ENCODE assay signal across 9 mouse cellular contexts in genomic region chr2:130176820-130177219, GRCm38 (mm10). TPM values are rescaled to one million over a fixed set of nuclear protein-coding genes. Genes with fewer than 3 reads are reported as not detected.
DNase-seq lines count a peak whose midpoint lies in the region; ATAC-seq and TF ChIP-seq lines count a peak whose summit lies in the region.
"Had no signal": no experiment of that assay in that cellular context is flagged by ENCODE, and none has a peak within 500 bp of the region (broad histone marks: within the 10 kb centered on the region; RNA-seq: fewer than 3 reads in every experiment).

No protein-coding gene starts in this region.

- TF ChIP-seq CTCF in cerebellum, adult 2 months (IDR thresholded peaks at IDR 0.05; ENCODE audit: borderline replicate concordance, insufficient read depth, low read depth, low read length) = no peak

- H3K9me3 ChIP-seq in hindbrain, embryonic 10.5 days = no peaks in the 10 kb centered on the region

- no peak overlapping the region for H3K27ac ChIP-seq in cerebellum, adult 2 months (ENCODE audit: insufficient read depth, low read length)
- no peak overlapping the region for H3K27ac ChIP-seq in hindbrain, embryonic 10.5 days

- ATAC-seq in frontal cortex, adult (ENCODE audit: low TSS enrichment) = no peak

- H3K4me3 ChIP-seq in cerebellum, adult 2 months (replicated peaks; ENCODE audit: insufficient read depth, low read depth, low read length) = peak overlapping the region; percentile 40
- peak overlapping the region; percentile 100 for H3K4me3 ChIP-seq in hindbrain, embryonic 10.5 days

- peaks cover 6% of the 10 kb centered on the region for H3K4me1 ChIP-seq in cerebellum, adult 2 months (ENCODE audit: control insufficient read depth, insufficient read depth, low read length)
- H3K4me1 ChIP-seq in hindbrain, embryonic 10.5 days (replicated peaks) = peaks cover 21% of the 10 kb centered on the region

- no peak for TF ChIP-seq POLR2A in cerebellum, adult 2 months (IDR thresholded peaks at IDR 0.05; ENCODE audit: borderline replicate concordance, insufficient read depth, low read length)

- H3K27me3 ChIP-seq in cerebellum, adult 2 months (ENCODE audit: control insufficient read depth, insufficient read depth, low read length) = no peaks in the 10 kb centered on the region
- H3K27me3 ChIP-seq in hindbrain, embryonic 10.5 days (ENCODE audit: insufficient read depth, poor library complexity, severe bottlenecking) = no peaks in the 10 kb centered on the region

- H3K36me3 ChIP-seq in hindbrain, embryonic 10.5 days = peaks cover 54% of the 10 kb centered on the region

- DNase-seq in cerebellum, adult 2 months = no peak
- DNase-seq in cerebellum, adult 11 months = no peak
- peak; percentile 13 for DNase-seq in R1 (ENCODE audit: low read depth, low spot score)
- no peak for DNase-seq in hindbrain, embryonic 10.5 days (ENCODE audit: low spot score)
- DNase-seq in lung, postnatal 25 days (ENCODE audit: low spot score) = peak; percentile 7
- no peak for DNase-seq in layer of hippocampus, adult 18-20 months (ENCODE audit: low spot score in 2 of 2)
- no peak for DNase-seq in cerebellum, postnatal 36 days

- 44% methylated on average over 8 of the region's 8 CpGs for WGBS in cerebellum, adult 2 months
- WGBS in hindbrain, embryonic 10.5 days = 85% methylated on average over 8 of the region's 8 CpGs

RNA-seq across cellular contexts. Expression of gene Snrpb, which starts 2.4 kb away (rescaled TPM):
- 168 and 195 TPM in 2 replicates for polyA plus RNA-seq in cerebellum, adult 2 months (2012; rRNA removed)
- 876 and 909 TPM in 2 replicates for polyA plus RNA-seq in hindbrain, embryonic 10.5 days (2016; fragmentation: Nextera tagmentation; extraction: Ambion mirVana)
- total RNA-seq in layer of hippocampus, adult 18-20 months (2021) = 100 to 1,000 TPM; 113 to 115 TPM

RNA-seq across cellular contexts. Expression of gene Tmc2, which starts 18.2 kb away (rescaled TPM):
- polyA plus RNA-seq in cerebellum, adult 2 months (2012; rRNA removed) = not detected in 2 replicates
- polyA plus RNA-seq in hindbrain, embryonic 10.5 days (2016; fragmentation: Nextera tagmentation; extraction: Ambion mirVana) = not detected in 2 replicates
- under 1 TPM in 1 of 2 experiments, not detected in 1; 0.12 TPM for total RNA-seq in layer of hippocampus, adult 18-20 months (2021)
- polyA plus RNA-seq: large intestine, adult 2 months had no signal

Comparison
In these comparisons a context has a peak if more than half of its experiments do, and no peak if none do; other contexts are left out.
1. DNase-seq: peak in R1 (single experiment) and lung, postnatal 25 days (single experiment); none in cerebellum, adult 2 months (0 of 2), cerebellum, adult 11 months (single experiment), hindbrain, embryonic 10.5 days (single experiment), layer of hippocampus, adult 18-20 months (0 of 2) and cerebellum, postnatal 36 days (0 of 2).